Mouse (Mus musculus): ENCODE results near the gene Mical1.

Gene Mical1

DNA sequence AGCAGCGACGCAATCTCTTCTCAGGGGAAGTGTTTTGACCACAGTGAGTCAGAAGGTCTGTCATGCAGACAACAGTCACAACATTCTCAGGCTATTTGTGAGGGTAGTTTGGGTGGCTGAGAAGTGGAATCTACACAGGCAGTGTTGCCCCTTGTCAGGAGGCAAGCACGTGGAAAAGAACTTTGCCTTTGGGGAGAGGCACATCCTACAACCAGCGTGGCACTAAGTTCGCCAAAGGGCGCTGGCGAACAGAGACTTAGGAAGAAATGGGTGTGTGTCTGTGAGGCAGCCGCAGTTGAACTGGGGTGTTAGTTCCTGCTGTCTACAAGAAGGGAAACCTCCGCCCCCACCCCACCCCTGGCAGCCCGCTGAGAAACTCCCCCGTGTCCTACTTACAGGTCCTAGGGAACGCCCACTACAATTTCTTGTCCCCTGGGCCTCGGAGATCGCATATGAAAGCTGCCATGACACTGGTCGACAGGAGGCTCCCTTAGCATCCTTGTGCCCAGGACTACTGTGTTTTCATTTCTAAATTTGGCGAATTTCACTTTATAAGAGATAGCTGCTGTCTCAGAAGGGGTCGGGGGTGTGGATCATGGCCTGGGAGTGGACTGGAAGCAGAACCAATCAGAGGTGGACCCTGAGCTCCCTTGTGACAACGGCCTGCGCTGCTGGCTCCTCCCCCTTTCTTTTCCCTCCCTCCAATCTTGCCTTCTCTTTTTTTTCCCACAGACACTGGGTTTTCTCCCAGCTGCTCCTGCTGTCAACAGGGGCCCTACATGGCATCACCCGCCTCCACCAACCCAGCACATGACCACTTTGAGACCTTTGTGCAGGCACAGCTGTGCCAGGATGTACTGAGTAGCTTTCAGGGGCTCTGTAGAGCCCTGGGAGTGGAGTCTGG lies 1.4 kb downstream of the Mical1 start:
- DNase-seq (ENCODE audit: low read depth): peak; percentile 68

- no peak for DNase-seq (ENCODE audit: low read depth)
Observed at GRCm38 (mm10) chr10:41479961-41480360, 3.8 kb downstream of the Mical1 start.

DNA sequence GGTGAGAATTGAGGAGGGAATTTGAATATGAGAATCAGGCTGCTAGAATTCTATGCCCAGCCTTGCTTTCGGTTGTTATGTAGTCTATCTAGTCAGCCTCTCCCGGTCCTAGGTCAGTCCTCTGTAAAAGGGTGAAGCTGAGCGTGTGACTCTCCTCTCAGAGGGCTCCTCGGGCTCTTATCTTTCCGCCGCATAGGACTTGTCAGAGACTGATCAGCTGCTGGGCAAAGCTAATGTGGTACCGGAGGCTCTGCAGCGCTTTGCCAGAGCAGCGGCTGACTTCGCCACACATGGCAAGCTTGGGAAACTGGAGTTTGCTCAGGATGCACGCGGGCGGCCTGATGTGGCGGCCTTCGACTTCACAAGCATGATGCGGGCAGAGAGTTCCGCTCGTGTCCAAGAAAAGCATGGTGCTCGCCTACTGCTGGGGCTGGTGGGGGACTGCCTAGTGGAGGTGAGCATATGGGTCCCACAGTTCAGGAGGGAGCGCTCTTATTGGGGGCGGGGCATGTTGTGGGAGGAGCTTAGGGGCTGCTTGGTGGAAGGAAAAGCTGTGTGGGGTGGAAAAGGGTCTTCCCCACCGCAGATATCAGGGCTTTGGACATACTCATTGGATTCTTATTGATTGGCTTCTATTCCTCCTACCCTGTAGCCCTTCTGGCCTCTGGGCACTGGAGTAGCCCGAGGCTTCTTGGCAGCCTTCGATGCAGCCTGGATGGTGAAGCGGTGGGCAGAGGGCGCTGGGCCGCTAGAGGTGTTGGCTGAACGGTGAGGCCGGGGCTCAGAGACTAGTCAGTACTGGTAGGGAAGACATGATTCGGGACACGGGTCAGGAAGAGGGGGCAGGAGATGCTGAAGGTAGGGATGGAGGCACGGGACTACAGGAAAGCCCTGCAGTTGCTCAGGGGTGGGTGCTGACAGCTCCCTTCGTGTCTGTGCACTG lies 5.1 kb downstream of the Mical1 start:
- no peak for DNase-seq (ENCODE audit: low read depth)

GRCm38 (mm10) chr10:41482446-41482845 lies 6.3 kb downstream of the Mical1 start:
- DNase-seq (ENCODE audit: low read depth): no peak

DNA sequence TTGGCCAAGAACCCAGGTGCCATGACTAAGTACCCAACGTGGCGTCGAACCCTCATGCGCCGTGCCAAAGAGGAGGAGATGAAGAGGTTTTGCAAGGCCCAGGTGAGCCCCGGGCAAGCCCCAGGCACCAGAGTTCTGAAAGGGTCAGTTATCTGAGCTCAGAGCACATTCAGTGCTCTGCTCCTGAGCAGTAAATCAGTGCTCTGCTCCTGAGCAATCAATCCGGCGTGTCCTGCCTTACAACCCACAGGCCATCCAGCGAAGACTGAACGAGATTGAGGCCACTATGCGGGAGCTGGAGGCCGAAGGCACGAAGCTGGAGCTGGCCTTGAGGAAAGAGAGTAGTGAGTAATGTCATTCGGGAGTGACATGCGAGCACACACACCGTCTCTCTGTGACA lies 9.7 kb downstream of the Mical1 start:
- no peak for DNase-seq (ENCODE audit: low read depth)

DNA sequence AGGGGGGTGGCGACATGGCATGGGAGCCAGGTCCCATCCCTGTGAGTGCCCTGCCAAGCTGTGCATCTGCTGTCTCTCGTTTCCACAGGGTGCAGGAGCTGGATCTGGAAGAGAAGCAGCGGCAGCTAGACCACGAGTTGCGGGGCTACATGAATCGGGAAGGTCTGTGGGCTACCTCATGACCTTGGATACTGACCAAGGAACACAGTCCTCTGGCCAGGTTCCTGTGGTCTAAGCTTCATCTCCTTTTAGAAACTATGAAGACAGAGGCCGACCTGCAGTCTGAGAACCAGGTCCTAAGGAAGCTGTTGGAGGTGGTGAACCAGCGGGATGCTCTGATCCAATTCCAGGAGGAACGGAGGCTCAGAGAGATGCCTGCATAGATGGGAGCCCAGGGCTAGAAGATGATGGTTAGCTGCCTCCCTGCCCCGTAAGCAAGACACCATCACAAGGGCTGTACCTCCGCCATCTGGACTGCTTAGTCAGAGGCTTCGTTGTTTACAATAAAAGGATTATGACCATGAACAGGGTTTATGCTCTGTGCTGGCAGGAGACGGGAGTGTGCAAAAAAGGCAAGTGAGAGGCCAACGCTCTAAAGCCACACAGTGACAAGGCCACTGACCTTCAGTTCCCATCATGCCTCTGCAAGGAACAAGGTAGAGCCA lies 10.5 kb downstream of the Mical1 start:
- no peak for DNase-seq (ENCODE audit: low read depth)

- DNase-seq (ENCODE audit: low read depth): no peak
Observed at GRCm38 (mm10) chr10:41488877-41489276, 12.8 kb downstream of the Mical1 start.

GRCm38 (mm10) chr10:41489294-41489693 lies 13.2 kb downstream of the Mical1 start:
- DNase-seq (ENCODE audit: low read depth): no peak

- peak; percentile 95 for DNase-seq (ENCODE audit: low read depth)
Observed at GRCm38 (mm10) chr10:41489708-41490517, 13.8 kb downstream of the Mical1 start, which contains the start of the genes Smpd2 and Ppil6. Smpd2 (minus strand) TSS chr10:41490369. Ppil6 (plus strand) TSS chr10:41490439.

- DNase-seq (ENCODE audit: low read depth): no peak
Observed at GRCm38 (mm10) chr10:41490518-41490873, 14.4 kb downstream of the Mical1 start.

GRCm38 (mm10) chr10:41491111-41491510 lies 15.0 kb downstream of the Mical1 start:
- DNase-seq (ENCODE audit: low read depth): peak; percentile 61

GRCm38 (mm10) chr10:41500941-41501340 lies 24.8 kb downstream of the Mical1 start:
- DNase-seq (ENCODE audit: low read depth): no peak

DNA sequence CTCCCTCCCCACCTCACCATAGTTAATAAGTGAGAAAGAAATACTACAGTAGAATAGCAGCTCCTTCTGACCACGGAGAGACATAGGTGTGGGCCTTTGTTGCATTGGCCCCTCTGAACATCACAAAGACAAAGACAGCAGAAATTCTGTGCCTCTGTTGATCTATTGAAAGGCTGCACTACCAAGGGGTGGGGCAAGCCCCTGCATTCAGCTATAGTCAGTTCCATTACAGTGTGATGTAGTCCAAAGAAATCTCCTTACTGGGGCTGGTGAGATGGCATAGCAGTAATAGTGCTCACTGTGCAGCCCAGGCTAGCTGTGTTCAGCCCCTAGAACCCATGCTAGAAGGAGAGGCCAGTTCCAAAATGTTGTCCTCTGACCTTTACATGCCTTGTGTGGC lies 28.9 kb downstream of the Mical1 start:
- peak; percentile 39 for DNase-seq (ENCODE audit: low read depth)

GRCm38 (mm10) chr10:41505446-41505845 lies 29.3 kb downstream of the Mical1 start:
- peak; percentile 84 for DNase-seq (ENCODE audit: low read depth)

DNA sequence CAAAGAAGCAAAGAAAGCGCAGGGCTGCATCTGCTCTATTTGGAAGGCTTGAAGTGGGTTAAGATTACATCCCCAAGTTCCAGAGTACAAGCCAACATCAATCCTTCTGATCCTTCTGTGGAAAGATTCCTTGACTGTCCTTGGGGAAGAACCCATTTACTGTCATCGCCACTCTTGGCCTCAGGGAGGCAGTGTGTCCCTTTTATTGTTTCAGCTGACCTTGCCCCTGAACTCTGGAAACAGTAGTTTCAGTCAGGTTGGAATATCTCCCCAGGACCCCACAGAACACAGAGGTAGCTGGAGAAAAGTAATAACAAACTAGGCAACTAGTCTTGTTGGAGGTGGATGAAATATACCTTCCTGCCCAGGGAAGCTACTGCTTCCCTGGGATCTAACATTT lies 33.0 kb downstream of the Mical1 start:
- DNase-seq (ENCODE audit: low read depth): peak; percentile 59

DNA sequence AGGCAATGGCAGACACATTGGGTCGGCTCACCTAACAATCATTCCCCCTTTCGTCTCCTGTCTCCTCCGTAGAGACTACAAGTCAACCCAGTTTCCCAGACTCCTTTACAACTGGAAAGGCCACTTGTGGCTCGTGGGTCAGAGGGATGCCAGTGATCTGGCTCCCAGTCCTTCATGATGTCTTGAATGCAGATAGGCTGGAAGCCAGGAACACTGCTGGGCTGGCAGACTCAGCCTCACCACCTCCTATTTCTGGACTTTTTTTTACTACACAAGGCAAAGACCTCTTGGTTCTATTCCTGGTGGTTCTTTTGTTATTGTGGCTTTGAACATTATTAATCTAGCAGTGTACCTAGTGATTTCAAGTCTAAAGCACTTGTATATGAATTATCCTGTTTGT lies 38.2 kb downstream of the Mical1 start:
- DNase-seq (ENCODE audit: low read depth): no peak

DNA sequence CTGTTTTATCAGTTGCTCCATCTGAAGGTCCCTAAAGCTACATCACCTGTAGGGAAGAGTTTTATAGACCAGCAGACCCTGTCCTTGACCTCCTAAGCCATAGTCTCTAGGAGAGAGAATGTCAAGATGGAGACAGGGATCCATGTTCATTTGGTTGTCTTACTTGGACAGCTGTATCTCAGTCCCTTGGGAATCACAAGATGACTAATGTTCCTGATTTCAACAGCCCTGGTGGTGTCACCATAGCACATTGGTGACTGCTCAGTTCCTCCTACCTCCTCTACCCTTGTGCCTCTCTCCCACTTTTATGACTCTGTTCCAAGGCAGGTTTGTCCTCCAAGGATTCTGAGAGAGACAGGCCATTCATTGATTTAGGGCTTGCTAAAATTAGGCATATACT lies 38.8 kb downstream of the Mical1 start:
- DNase-seq (ENCODE audit: low read depth): no peak

DNA sequence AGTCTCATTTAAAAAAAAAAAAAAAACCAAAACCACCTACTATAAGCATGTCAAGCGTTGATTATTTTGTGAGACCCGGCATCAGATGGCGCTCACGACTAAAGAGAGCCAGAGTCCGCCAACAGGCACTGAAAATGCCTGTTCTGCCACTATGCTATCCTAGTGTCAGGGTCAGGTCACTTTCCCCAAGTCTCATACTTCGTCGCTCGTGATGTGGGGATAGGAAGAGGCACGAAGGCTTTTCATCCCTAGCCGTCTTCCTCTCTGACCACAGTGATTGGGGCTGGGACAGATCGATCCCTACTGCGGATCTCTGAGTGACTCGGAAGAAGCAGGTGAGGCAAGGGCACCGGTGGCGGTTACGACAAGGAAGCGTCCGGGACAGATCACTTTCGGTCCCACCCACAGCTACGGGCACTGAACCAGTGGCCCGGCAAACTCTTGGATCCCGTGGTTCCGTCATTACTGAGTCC lies 42.4 kb downstream of the Mical1 start:
- peak; percentile 94 for DNase-seq (ENCODE audit: low read depth)

DNA sequence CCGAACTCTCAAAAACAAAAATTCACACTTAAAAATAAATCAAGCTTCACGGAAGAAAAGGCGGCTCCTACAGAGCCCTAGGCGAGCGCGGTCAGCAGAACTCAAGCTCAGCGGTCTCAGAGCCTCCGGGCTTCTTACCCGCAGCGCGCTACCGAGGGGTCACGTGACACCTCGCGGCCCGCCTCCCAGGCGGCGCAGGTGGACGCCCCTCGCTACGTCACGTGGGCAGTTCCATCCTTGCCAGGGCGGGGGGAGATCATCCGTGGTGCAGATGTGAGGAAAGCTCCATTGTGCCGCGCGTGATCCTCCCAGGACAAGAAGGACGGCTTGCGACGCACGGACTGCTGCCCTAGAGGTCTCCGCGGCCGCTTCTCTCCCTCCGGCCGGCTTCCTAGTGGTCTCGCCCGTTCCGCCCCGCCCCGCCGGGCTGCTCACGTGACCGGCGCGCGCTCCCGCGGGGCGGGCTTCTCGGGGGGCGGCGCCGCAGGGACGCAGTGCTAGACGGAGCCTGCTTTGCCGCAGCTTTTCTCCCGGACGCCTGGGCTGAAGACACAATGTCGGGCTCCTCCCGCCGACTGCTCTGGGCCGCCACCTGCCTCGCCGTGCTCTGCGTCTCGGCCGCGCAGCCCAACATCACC lies 43.0 kb downstream of the Mical1 start, which contains the start of gene Cd164:
Gene Cd164 (plus strand): TSS at position 434 of the 638 bp plus-strand sequence.
- peak; percentile 97 for DNase-seq (ENCODE audit: low read depth)

DNA sequence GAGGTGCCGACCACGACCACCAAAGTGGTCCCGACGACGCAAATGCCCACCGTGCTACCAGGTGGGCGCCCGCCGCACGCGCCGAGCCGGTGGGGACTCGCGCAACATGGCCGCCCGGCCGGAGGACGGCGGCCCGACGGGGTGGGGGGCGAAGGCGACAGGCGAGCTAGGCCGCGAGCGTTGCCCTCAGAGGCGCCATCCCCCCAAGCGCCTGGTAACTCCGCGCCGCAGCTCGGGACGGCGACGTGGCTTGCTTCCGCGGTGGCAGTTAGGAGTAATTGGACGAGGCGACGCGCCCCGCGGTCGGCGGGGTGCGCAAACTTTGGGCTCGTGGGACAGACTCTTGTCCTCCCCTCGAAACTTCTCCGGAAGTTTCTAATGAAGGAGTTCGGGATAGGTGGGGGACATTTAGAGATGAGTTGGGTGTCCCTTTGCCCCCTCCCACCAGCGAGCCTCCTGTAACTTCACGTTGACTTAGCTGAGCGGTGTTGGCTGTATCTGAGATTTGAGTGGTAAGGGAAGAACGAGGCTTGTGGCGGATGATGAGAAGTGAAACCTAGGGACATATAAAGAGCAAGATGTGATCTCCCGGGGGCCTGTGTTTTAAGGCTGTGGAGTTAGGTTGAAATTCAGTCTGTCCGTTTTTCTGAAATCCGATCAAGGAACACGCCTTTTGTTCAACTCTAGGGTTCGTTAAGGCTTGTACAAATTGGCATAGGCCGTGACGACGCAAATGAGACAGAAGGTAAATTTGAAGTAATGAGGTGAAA lies 43.7 kb downstream of the Mical1 start:
- peak; percentile 78 for DNase-seq (ENCODE audit: low read depth)

Measured in naive thymus-derived CD4-positive, alpha-beta T cell, adult 2 months (primary cell).